In genomic region chr2:106973332-106973958, GRCm38 (mm10) we compare ENCODE assay signal across 8 mouse cellular contexts. TPM values are rescaled to one million over a fixed set of nuclear protein-coding genes. Genes with fewer than 3 reads are reported as not detected.
DNase-seq lines count a peak whose midpoint lies in the region; ATAC-seq and TF ChIP-seq lines count a peak whose summit lies in the region.

No protein-coding gene starts in this region.

- DNase-seq in kidney, adult 8-10 months = no peak
- DNase-seq in hindbrain, embryonic 11.5 days (ENCODE audit: low spot score) = peak; percentile 18
- no peak for DNase-seq in layer of hippocampus, adult 9-10 months (ENCODE audit: low spot score)
- no peak for DNase-seq in gastrocnemius, postnatal 4 days (ENCODE audit: low spot score in 2 of 2)
- no peak for DNase-seq in urinary bladder, postnatal 25 days (ENCODE audit: low spot score)

- no peak for TF ChIP-seq POLR2A in bone marrow, adult 2 months (IDR thresholded peaks at IDR 0.05; ENCODE audit: borderline replicate concordance, control insufficient read depth, low read depth, low read length)

- H3K4me2 ChIP-seq in kidney, embryonic 15.5 days = peak overlapping the region; percentile 72
- peak overlapping the region; percentile 36 for H3K4me2 ChIP-seq in hindbrain, embryonic 11.5 days (replicated peaks; ENCODE audit: low read depth, low read length)
- H3K4me2 ChIP-seq in midbrain, embryonic 12.5 days (replicated peaks) = peak overlapping the region; percentile 58

- TF ChIP-seq CTCF in bone marrow, adult 2 months (IDR thresholded peaks at IDR 0.05; ENCODE audit: control insufficient read depth, insufficient read depth, low read length) = no peak

- peaks cover 7% of the 10 kb centered on the region for H3K4me1 ChIP-seq in kidney, embryonic 15.5 days
- no peaks in the 10 kb centered on the region for H3K4me1 ChIP-seq in bone marrow, adult 2 months (ENCODE audit: control insufficient read depth, insufficient read depth, low read length)
- H3K4me1 ChIP-seq in hindbrain, embryonic 11.5 days (replicated peaks; ENCODE audit: control insufficient read depth, insufficient read depth, low read length) = no peaks in the 10 kb centered on the region
- peaks cover 13% of the 10 kb centered on the region for H3K4me1 ChIP-seq in midbrain, embryonic 12.5 days

- peak overlapping the region; percentile 58 for H3K4me3 ChIP-seq in kidney, embryonic 15.5 days (replicated peaks)
- H3K4me3 ChIP-seq in bone marrow, adult 2 months (replicated peaks; ENCODE audit: control insufficient read depth, low read depth, low read length) = peak overlapping the region; percentile 62
- H3K4me3 ChIP-seq in hindbrain, embryonic 11.5 days (ENCODE audit: low read depth, low read length) = peak overlapping the region; percentile 74
- H3K4me3 ChIP-seq in midbrain, embryonic 12.5 days = peak overlapping the region; percentile 83

- H3K9me3 ChIP-seq in kidney, embryonic 15.5 days (replicated peaks) = no peaks in the 10 kb centered on the region
- H3K9me3 ChIP-seq in hindbrain, embryonic 11.5 days (ENCODE audit: control insufficient read depth, low read length) = no peaks in the 10 kb centered on the region
- no peaks in the 10 kb centered on the region for H3K9me3 ChIP-seq in midbrain, embryonic 12.5 days

- H3K36me3 ChIP-seq in kidney, embryonic 15.5 days = peaks cover 10% of the 10 kb centered on the region
- no peaks in the 10 kb centered on the region for H3K36me3 ChIP-seq in hindbrain, embryonic 11.5 days (ENCODE audit: control insufficient read depth, insufficient read depth, low read length)
- no peaks in the 10 kb centered on the region for H3K36me3 ChIP-seq in midbrain, embryonic 12.5 days

- H3K9ac ChIP-seq in kidney, embryonic 15.5 days = peak overlapping the region; percentile 66; the same call in 1 of the 2 replicates
- H3K9ac ChIP-seq in hindbrain, embryonic 11.5 days (ENCODE audit: low read depth, low read length) = peak overlapping the region; percentile 93
- peak overlapping the region; percentile 92 for H3K9ac ChIP-seq in midbrain, embryonic 12.5 days (replicated peaks)

- H3K27ac ChIP-seq in kidney, embryonic 15.5 days = no peak overlapping the region
- H3K27ac ChIP-seq in bone marrow, adult 2 months (ENCODE audit: control insufficient read depth, insufficient read depth, low read depth, low read length, poor library complexity) = no peak overlapping the region
- no peak overlapping the region for H3K27ac ChIP-seq in hindbrain, embryonic 11.5 days (ENCODE audit: low read depth, low read length)
- no peak overlapping the region for H3K27ac ChIP-seq in midbrain, embryonic 12.5 days (replicated peaks)

- WGBS in kidney, embryonic 15.5 days = 61% methylated on average over 17 of the region's 17 CpGs
- WGBS in bone marrow, adult 2 months = 66% methylated on average over 17 of the region's 17 CpGs
- 67% methylated on average over 17 of the region's 17 CpGs for WGBS in hindbrain, embryonic 11.5 days
- 70% methylated on average over 17 of the region's 17 CpGs for WGBS in midbrain, embryonic 12.5 days

- no peaks in the 10 kb centered on the region for H3K27me3 ChIP-seq in kidney, embryonic 15.5 days
- H3K27me3 ChIP-seq in hindbrain, embryonic 11.5 days (ENCODE audit: control insufficient read depth, insufficient read depth, low read length) = no peaks in the 10 kb centered on the region
- H3K27me3 ChIP-seq in midbrain, embryonic 12.5 days = no peaks in the 10 kb centered on the region

- ATAC-seq in kidney, embryonic 15.5 days (replicated peaks; ENCODE audit: low FRiP score) = peak; percentile 31
- peak; percentile 10; the same call in 1 of the 2 replicates for ATAC-seq in hindbrain, embryonic 11.5 days (ENCODE audit: low FRiP score)
- no peak for ATAC-seq in midbrain, embryonic 12.5 days (ENCODE audit: low FRiP score, low read depth)

RNA-seq across cellular contexts. Expression of gene Arl14ep, which starts 0.8 kb away (rescaled TPM):
- 49.9 TPM in 2 replicates for polyA plus RNA-seq in kidney, embryonic 15.5 days (2015; fragmentation: Nextera tagmentation; extraction: Ambion mirVana)
- polyA plus RNA-seq in bone marrow, adult 2 months (2011; ENCODE audit: insufficient read depth, insufficient read length, low replicate concordance, missing spikeins) = 2.4 and 16.4 TPM in 2 replicates
- 56.9 and 57.9 TPM in 2 replicates for polyA plus RNA-seq in hindbrain, embryonic 11.5 days (2014; fragmentation: Nextera tagmentation; extraction: Ambion mirVana)
- polyA plus RNA-seq in midbrain, embryonic 12.5 days (2016; fragmentation: Nextera tagmentation; extraction: Ambion mirVana) = 56.5 and 60.1 TPM in 2 replicates
- total RNA-seq in gastrocnemius, postnatal 4 days (2021) = 10 to 100 TPM; 16.5 to 20.6 TPM
